Mouse (Mus musculus) olfactory bulb, adult 2 months (tissue): Measurements from ENCODE around the gene Gm45208.

Experiments
- CTCF ChIP-seq: fragments of 200-500 bp; IDR thresholded peaks from 2 replicates; pipeline ENCODE4 v1.5.1; 2012; ENCODE audit warnings: low read depth, mild to moderate bottlenecking, low read length, moderate library complexity; ENCODE audit not compliant: insufficient read depth
- POLR2A ChIP-seq: fragments of 200-500 bp; IDR thresholded peaks from 2 replicates; pipeline ENCODE4 v1.6.1; 2012; ENCODE audit warnings: mild to moderate bottlenecking, low read depth, low read length, moderate library complexity; ENCODE audit not compliant: insufficient read depth

DNA sequence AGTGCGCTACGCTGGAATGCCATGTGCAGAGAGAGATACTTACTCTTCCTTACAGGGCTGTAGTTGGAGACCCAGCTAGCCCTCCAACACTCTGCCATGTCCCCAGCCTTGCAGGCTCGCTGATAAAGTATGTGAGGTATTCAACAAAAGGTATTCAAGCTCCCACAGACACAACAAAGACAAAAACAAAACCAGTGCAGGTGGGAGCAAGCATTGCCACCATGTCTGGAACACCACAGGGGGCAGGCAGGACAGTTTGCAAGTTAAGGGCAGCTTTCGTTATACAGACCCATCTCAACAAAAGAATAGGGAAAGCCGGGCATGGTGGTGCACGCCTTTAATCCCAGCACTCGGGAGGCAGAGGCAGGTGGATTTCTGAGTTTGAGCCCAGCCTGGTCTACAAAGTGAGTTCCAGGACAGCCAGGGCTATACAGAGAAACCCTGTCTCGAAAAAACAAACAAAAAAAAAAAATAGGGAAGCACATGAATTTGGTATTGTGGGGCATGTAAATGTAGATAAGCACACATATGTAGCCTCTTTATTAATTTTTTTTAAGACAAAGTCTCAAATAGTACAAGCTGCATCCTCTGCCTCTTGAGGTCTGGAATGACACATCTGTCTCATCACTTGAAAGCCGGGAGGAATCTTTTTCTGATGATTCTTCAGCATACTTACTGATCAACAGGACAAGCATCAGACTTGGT lies 53.6 kb downstream of the Gm45208 start:
- no peak for TF ChIP-seq POLR2A
- TF ChIP-seq CTCF: no peak
